Mouse (Mus musculus) induced T-regulatory cell, adult 2 months (primary cell): ENCODE measurements around the gene A630089N07Rik.
"Not testable (repeated sequence)": the region's sequence is repeated elsewhere in the genome, so short reads cannot be mapped to it uniquely, and the experiment has no call there.

Experiments
- DNase-seq: peaks from one replicate; pipeline ENCODE4 v3.0.0-alpha.2; 2012; ENCODE audit warnings: low read depth

A630089N07Rik gene

DNA sequence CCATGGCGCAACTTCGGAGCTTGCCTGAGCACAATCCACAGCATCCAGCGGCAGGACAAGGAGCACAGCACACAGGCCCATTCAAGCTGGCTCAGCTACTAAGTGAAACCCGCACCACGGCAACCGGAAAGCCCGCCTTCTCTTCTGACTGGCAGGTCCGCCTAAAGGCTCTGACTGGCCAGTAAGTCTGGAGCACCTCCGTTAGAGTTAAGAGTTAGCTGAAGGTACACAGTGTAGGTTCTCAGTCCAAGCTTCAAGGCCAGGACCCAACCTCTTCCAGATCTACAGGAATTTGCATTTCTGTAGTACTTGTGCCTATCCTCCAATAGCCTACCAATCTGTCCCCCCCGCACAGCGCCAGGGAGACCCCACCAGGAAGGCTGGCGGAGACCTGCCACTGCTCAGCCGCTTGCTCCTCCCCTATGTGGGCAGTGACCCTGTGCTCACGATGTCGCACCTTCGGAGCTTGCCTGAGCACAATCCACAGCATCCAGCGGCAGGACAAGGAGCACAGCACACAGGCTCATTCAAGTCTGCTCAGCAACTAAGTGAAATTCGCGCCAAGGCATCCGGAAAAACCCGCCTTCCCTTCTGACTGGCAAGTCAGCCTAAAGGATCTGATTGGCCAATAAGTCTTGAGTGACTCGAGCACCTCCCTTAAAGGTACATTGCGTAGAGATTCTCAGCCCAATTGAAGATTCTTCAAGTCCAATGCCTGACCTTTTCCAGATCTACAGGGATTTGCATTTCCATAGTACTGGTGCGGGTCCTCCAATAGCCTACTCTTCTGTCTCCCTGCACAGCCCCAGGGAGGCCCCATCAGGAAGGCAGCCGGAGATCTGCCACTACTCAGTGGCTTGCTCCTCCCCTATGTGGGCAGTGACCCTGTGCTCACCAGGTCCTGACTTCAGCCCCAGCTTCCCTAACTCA is at the start of gene A630089N07Rik:
A630089N07Rik (minus strand) TSS at position 562 of the 930 bp plus-strand sequence.
- peak; percentile 90 for DNase-seq

DNA sequence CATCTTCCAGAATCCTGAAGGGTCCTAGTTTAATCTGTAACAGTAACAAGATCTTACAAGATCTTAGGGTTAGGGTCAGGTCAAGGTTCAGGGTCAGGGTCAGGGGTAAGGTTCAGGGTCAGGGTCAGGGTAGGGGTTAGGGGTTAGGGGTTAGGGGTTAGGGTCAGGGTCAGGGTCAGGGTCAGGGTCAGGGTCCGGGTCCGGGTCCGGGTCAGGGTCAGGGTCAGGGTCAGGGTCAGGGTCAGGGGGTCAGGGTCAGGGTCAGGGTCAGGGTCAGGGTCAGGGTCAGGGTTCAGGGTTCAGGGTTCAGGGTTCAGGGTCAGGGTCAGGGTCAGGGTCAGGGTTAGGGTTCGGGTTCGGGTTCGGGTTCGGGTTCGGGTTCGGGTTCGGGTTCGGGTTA is 24.9 kb upstream of the A630089N07Rik start:
- DNase-seq = peak; percentile 14

DNA sequence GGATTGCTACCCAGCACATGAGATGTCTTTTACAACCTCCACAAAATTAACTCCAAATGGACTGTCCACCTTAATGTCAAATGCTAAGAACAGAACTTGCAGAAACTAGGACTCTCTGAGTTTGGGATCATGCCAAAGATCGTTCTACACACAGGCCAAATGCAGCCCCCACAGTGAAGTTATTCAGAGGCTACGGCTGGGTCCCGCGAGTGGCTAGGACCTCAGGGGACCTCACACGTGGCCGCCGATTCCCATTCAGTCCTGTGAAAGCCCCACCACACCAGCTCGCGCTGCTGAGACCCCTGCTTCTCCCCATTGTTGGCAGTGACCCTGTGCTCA is 731 bp downstream of the A630089N07Rik start:
- peak; percentile 33 for DNase-seq

DNA sequence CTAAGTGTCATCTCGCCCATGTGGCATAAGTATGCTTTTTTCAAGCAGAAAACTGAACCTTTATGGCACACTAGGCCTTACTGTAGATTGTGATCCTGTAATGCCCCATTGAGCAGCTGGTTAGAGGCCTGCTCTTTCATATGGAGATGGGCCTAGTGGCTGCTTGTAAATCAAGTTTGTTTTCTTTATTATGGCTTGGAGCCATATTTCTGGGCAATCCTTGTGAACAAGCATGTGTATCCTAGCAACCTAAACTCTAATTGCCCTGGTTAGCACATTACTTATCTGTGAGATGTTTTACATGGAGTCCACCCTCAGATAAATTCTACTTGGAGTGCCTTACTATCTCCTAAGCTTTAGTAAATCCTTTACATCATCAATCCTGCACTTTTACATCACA is 1.1 kb downstream of the A630089N07Rik start:
- peak; percentile 15 for DNase-seq

DNA sequence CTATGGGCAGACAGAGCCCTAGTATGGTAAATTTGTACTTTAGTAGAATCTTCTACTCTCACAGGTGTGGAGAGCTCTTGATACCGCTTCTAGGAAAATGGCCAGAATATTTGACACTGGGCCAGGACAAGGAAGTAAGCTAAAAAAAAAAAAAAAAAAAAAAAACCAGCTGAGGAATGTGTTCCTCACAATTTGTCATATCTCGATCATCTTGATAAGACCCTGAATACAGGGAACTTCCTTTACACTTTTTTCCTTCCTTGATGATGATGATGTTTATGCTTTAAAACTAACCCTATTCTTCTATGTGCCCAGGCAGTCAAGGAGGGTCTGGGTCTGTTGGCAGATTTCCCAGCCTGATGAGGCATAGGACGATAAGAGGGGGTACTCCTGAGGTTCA is 2.9 kb downstream of the A630089N07Rik start:
- DNase-seq = not testable (repeated sequence)

DNA sequence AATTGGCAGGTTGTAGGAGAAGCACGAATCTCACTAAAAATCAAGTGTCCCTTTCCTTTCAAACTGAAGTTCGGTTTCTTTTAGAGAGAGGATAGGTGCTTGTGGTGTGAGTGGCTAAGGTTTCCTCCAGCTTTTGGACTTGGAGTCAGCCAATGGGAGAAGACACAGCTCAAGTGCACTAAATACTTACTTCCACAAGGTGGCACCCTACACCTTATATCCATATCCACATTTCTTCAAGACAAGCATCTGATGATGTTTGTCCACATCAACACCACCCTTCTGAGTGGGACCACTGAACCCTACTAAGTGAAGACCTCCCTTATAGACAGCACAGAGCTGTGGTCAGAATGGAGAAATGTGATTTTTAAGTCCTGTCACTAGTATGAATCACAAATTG is 40.6 kb downstream of the A630089N07Rik start:
- peak; percentile 71 for DNase-seq

DNA sequence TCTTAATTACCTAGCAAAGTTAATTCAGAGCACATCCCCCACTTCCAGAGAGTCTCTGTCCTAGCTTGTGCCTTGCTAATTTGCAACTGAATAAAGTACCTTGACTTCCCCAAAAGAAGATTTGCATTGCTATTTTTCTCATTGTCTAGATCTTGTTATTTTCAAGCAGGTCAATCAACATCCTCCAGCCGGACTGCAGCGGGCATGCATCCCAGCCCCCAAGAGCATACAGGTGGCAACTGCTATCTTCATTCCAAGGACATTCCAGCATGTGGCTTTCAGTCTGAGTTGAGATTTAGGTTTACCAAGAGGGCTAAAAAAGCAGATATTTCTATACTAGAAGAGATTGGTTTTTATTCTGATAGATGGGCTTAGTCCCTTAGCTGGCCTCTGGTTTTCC is 47.3 kb downstream of the A630089N07Rik start:
- not testable (repeated sequence) for DNase-seq

DNA sequence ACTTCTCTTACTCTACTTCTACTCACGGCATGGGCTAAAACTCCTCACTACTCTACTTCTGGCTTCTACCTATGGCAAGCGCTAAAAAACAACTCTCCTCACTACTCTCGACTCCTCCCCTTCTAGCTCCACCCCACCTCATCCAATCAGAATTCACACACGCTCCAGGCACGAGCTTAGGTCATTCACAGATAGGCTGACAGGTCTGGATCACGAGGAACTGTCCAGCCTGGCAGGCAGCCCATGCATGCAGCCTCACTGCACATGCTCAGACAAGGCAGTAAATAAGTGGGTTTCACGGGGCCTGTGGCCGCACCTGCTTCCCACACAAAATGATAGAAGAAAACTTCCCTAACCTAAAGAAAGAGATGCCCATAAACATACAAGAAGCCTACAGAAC is 56.1 kb downstream of the A630089N07Rik start:
- DNase-seq = not testable (repeated sequence)

DNA sequence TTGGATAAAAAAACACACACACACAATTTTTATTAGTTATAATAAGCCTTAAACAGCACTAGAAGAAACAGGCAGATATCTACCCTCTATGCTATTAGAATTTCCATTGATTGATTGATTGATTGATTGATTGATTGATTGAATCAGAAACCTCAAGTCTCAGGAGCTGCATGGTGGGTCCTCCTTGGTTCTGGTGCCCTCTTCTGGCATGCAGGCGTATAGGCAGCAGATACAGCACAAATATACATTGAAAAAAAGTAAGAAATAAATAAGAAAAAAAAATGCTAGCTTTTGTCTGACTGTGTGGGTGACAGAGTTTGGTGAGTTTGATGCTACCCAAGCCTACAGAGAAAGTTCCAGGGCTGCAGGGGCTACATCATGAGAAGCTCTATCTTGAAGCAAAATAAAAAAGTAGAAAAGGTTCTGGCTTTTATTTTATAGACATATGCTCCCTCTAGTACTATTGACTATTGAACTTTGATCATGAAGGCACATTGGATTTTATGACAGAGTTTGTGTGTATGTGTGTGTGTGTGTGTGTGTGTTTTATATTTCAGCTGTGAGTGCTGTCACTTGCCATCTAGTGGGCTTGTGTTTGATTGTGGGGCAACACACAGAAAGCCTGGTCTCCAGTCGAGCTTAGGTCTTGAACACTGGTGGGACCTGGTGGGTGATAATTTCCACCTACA is 59.4 kb downstream of the A630089N07Rik start:
- peak; percentile 62 for DNase-seq

DNA sequence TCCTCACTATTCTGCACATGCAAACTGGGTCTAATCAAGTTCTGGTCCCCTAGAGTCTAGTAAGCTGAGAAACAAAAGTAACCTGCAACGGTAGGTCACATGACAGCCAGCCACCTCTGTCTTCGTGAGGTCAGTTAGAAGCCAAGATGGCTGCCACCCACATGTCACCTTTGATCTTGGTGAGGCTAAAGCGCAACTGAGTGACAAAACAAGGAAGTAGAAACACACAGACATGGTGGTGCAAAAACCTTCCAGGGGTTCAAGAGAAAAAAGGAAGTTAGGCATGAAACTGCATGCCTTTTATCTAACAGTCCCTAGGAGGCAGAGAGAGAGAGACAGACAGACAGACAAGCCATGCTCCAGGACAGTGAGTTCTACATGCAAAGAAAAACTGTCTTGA is 60.2 kb downstream of the A630089N07Rik start:
- DNase-seq = no peak

DNA sequence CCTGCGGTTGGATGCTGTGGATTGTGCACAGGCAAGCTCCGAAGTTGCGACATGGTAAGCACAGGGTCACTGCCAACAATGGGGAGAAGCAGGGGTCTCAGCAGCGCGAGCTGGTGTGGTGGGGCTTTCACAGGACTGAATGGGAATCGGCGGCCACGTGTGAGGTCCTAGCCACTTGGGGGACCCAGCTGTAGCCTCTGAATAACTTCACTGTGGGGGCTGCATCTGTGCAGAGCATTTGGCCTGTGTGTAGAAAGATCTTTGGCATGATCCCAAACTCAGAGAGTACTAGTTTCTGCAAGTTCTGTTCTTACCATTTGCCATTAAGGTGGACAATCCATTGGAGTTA is 84.9 kb downstream of the A630089N07Rik start:
- DNase-seq = not testable (repeated sequence)

DNA sequence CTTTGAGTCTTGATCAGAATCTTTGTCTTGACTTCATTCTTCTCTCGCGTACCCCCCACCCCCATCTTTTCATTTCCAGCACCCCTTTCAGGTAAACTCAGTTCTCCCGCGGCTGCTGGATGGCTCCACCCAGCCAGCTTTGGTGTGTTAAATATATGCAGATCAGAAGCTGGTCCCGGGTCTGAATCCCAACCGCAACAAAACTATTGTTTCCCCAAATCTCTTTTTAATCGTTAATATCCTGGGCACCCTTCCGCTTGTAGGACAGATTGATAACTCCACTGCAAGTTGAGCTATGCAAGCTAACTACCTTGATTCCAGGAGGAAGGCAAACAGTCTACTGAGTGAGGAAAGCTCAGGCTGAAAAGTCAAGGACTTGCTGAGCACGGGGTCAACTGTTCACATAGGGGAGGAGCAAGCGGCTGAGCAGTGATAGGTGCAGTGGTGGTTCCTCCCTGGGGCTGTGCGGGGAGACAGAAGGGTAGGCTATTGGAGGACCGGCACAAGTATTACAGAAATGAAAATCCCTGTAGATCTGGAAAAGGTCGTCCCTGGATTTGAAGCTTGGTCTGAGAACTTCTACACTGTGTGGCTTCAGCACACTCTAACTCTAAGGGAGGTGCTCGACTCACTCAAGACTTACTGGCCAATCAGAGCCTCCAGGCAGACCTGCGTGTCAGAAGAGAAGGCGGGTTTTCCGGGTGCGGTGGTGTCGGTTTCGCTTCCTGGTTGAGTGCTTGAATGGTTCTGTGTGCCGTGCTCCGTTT is 85.5 kb downstream of the A630089N07Rik start, which contains the start of gene B230307C23Rik:
B230307C23Rik (plus strand) TSS at position 700 of the 767 bp plus-strand sequence.
- peak; percentile 96 for DNase-seq

DNA sequence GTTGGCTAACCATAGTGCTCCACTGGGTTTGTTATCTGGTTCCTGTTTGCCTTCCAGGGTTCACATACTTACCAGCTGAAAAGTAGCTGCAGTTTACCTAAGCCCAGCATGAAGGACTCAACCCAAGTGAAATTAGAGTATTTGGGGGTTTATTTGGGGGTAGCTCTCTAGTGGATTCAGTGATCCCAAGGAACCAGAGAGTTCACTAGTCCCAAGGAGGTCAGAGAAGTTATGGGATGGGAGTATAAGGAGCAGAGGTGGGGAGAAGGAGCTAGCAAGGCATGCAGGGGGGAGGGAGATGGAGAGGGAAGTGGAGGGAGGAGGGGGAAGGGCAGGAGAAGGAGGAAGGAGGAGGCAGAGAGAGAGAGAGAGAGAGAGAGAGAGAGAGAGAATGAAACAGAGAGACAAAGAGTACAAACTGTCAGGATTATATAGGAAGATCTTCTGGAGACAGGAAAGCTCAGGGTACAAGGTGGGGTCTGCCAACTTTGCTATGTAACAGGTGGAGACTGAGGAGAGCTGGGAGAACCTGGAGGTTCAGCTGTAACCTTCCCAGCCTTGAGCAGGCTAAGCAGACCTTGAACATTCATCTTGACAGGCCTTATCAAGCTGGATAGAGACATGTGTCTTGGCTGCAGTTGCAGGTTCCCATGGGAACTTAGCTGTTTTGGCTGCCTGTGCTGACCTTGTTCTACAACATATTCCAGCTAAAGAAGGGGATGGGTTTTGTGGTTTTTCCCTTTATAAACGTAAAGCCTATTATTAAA is 86.2 kb downstream of the A630089N07Rik start:
- no peak for DNase-seq

DNA sequence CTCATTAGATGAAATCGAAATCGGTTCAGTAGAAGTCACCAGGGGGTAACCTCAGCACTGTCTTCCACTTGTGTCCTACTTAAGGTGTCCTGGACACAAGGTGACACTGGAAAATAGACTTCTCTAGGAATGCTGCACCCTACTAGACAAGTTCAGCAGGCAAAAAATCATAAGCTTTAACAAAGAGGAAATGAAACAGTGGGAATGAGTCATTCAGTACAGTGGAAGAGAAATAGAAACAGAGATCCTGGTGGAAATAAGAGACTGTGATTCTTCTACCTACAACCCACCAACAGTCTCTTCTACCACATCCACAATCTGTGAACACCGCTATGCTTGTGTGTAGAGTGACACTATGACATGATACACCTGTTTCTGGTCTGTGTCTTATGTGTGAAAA is 89.8 kb downstream of the A630089N07Rik start:
- not testable (repeated sequence) for DNase-seq

DNA sequence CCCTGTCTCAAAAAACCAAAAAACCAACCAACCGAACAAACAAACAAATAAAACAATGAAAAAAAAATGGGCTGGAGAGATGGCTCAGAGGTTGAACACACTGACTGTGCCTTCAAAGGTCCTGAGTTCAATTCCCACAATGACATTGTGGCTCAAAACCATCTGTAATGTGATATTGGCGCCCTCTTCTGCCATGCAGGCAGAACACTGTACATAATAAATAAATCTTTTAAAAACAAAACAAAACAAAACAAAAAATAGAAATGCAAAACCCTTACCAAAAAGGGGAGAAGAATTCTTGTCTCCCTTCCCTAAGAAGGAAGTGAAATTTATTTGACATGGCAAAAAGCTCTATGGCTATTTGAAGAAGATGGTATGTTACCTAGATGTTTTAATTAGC is 90.7 kb downstream of the A630089N07Rik start:
- DNase-seq = no peak

DNA sequence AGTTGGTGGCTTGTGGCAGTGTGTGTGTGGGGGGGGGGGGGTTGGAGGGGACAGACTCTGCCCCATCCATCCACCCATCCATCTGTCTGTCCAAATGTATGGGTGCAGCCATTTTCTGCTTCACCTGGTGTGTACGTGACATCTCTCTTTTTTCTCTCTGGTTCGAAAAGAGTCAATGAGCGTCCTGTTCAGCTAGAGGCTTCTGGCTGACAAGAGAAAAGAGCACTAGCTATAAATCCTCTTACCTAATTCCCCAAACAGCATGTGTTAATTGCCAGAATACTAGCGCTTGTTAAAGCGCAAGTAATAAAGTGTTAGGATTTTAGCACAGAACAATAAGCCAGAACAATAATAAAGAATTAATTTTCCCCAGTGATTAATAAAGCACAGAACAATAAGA is 97.7 kb downstream of the A630089N07Rik start:
- no peak for DNase-seq

DNA sequence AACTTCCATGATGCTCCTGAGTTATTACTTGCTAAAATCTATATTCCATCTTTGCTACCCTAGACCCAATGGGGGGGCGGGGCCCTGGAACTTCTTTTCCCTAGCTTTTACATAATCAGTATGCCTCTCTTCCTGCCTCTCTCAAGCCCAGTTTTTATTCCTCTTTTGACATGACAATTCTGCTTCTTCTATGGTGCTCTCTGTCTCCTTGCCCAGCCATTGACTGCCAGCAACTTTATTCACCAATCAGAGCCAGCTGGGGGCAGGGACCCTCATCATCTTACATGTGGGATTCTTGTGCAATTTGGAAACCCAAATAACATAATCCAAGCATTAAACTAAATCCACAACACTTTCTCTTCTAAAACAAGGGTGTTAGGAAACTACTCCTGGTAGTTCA is 100.9 kb downstream of the A630089N07Rik start:
- no peak for DNase-seq

DNA sequence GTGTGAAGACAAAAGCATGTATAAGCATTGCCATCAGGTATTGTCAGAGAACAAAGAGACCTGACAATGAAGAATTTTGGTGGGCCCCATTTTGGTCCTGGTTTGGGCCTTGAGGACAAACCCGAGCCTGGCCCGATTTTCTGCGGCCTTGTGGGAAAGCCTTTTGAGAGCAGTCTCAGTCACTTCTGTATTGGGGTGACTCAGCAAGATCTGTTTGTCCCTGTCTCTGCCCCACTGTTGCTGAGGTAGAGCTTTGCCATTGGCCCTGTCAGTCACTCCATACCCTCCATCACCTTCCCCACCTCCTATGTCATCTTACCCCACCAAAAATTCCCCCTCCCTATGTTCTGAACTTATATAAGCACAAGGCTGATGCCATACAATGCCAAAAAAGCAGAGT is 104.5 kb downstream of the A630089N07Rik start:
- DNase-seq = no peak

DNA sequence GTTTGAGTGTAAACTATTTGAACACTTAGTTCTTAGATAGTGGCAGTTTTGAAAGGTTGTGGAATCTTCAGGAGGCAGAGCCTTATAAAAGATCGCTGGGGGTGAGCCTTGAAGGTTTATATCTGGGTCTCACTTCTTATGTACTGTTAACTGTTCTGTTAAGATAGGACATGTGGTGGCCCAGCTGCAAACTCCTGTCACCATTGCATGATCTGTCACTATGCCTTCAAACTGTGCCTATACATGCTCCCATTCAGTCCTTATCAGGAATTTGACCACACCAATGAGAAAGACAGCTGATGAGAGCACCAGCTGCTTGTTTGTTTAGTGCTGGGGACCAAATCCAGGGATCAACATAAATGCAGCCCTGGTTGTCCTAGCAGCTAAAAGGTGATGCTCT is 105.0 kb downstream of the A630089N07Rik start:
- no peak for DNase-seq

DNA sequence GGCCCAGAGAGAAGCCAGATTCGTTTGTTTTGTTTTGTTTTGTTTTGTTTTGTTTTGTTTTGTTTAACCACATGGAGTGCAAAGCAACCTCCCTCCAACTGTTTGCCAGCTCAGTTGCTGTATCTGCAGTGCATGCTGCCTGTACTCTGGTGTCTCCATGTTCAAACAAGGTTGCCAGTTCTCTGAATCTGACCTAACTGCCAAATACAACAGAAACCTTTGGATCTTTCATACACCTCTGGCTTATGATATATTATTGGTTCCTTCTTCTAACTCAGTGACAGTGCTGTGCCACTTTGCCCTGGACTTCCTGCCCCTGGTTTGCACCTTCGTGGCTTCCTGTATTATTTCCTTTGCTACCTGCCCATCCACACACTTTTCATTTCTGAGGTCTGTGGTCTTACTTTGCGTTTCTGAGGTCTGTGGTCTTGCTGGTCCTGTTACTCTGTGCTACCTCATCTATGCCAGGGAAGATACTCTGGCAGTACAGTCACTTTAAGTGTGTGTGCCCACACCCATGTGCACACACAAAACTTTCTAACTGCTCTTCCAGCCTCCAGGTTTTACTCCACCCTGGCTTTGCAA is 118.2 kb downstream of the A630089N07Rik start:
- peak; percentile 64 for DNase-seq
